Mouse (Mus musculus) liver, postnatal 0 days (tissue): ENCODE data around the gene 1700003F12Rik. TPM values are rescaled to one million over a fixed set of nuclear protein-coding genes. Genes with fewer than 3 reads are reported as not detected.
A peak's percentile ranks its signal among the peaks of the same experiment; 100 is the strongest.

Experiments
- ATAC-seq: fragments of 200-750 bp; cut with Nextera tagmentation; 2 replicates; pipeline ENCODE4 v1.8.0; 2017; ENCODE audit warnings: mild to moderate bottlenecking, moderate library complexity
- DNase-seq: peaks from one replicate; pipeline ENCODE4 v3.0.0-alpha.2; 2016
- H3K27ac ChIP-seq: fragments of 300-500 bp; sonication (generic); 2 replicates; pipeline ENCODE4 v1.5.1; 2014; ENCODE audit warnings: antibody characterized with exemption, moderate library complexity, mild to moderate bottlenecking, low read depth
- H3K27me3 ChIP-seq: fragments of 300-500 bp; sonication (generic); 2 replicates; pipeline ENCODE4 v1.6.1; 2014; ENCODE audit warnings: low read length, control low read depth, mixed read lengths; ENCODE audit not compliant: insufficient read depth
- H3K36me3 ChIP-seq: fragments of 300-500 bp; sonication (generic); replicated peaks from 2 replicates; pipeline ENCODE4 v1.6.1; 2014; ENCODE audit warnings: mild to moderate bottlenecking, control low read depth, low read length, moderate library complexity, mixed read lengths; ENCODE audit not compliant: insufficient read depth
- H3K4me1 ChIP-seq: fragments of 300-500 bp; sonication (generic); 2 replicates; pipeline ENCODE4 v1.6.1; 2014; ENCODE audit warnings: antibody characterized with exemption, mild to moderate bottlenecking, control low read depth; ENCODE audit not compliant: insufficient read depth
- H3K4me2 ChIP-seq: fragments of 300-500 bp; sonication (generic); 2 replicates; pipeline ENCODE4 v1.6.1; 2014; ENCODE audit warnings: low read depth, mild to moderate bottlenecking, low read length, moderate library complexity, mixed read lengths
- H3K4me3 ChIP-seq: fragments of 300-500 bp; sonication (generic); 2 replicates; pipeline ENCODE4 v1.5.1; 2014; ENCODE audit warnings: low read depth, low read length
- H3K9ac ChIP-seq: fragments of 300-500 bp; sonication (generic); replicated peaks from 2 replicates; pipeline ENCODE4 v1.6.1; 2014; ENCODE audit warnings: mild to moderate bottlenecking, moderate library complexity
- H3K9me3 ChIP-seq: fragments of 300-500 bp; sonication (generic); 2 replicates; pipeline ENCODE4 v1.6.1; 2016; ENCODE audit warnings: mild to moderate bottlenecking, control low read depth, low read length, mixed read lengths
- CTCF ChIP-seq: sonication (generic); IDR thresholded peaks from 2 replicates; pipeline ENCODE4 v1.5.1; 2016; ENCODE audit warnings: antibody characterized with exemption, low read depth
- EP300 ChIP-seq: IDR thresholded peaks from 2 replicates; pipeline ENCODE4 v1.6.1; 2016; ENCODE audit warnings: antibody characterized with exemption, low read depth, mild to moderate bottlenecking
- WGBS: fragments of 180-500 bp; shearing (Covaris S2); extraction: QIAGEN DNeasy Blood & Tissue Kit; methylation state at CpG from one replicate; pipeline ENCODE4 v1.1.7; 2014; ENCODE audit not compliant: insufficient replicate concordance; 5-methylcytosine and 5-hydroxymethylcytosine counted together
- polyA plus RNA-seq: library from polyadenylated mRNA; unstranded; fragments of >200 nt; fragmentation: Nextera tagmentation; extraction: Ambion mirVana; gene quantifications from 2 replicates; pipeline ENCODE4 v1.2.1, GENCODE M21; 2015

Gene 1700003F12Rik
- polyA plus RNA-seq, 1 experiment from 2014 or later, result 3.1 TPM

DNA sequence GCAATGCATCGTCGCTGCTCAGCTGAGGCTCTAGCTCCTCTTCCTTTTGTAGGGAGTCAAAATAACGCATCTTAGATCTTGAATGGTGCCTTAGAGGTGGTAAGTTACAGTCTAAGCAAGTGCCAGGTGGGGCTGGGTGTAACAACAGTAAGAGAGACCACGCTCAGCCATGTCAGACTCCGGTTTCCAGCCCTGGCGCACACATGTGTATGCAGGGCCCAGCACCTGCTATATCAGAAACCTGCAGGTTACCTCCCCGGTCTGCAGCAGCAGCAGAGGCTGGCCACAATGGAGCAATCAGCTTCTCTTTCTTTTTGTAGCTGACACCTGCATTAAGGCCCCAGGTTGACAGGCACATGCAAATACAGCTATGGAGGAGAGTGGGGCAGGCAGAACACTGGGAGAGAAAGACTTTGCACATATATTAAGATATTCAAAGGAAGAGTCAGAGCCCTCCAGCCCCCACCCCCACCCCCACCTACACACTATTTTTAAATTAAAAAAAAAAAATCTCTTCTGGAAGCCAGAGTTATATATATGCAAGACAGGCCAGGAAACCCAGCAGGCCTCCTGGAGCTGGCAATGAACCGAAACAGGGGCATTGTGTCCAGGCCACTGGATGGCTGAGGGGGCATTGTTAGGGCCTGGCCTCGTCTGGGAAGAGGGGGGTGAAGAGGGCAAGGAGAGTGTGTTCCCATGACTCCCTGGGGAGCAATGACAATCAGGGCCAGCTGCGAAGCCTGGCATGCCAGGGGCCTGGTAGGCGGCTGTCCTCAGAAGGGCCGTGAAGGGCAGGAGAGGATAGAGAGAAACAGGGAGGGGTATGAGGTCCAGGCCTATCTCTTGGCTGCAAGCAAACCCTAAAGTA lies 30.2 kb downstream of the 1700003F12Rik start:
- no peak overlapping the region for H3K4me3 ChIP-seq
- no peaks in the 10 kb centered on the region for H3K27me3 ChIP-seq
- no peak overlapping the region for H3K4me2 ChIP-seq
- no peaks in the 10 kb centered on the region for H3K4me1 ChIP-seq
- WGBS, result 71% methylated on average over 12 of the region's 12 CpGs
- no peaks in the 10 kb centered on the region for H3K9me3 ChIP-seq
- H3K27ac ChIP-seq, result no peak overlapping the region
- no peaks in the 10 kb centered on the region for H3K36me3 ChIP-seq
- DNase-seq, result no peak
- H3K9ac ChIP-seq, result no peak overlapping the region
- TF ChIP-seq EP300, result no peak
- TF ChIP-seq CTCF, result no peak
- ATAC-seq, result no peak

DNA sequence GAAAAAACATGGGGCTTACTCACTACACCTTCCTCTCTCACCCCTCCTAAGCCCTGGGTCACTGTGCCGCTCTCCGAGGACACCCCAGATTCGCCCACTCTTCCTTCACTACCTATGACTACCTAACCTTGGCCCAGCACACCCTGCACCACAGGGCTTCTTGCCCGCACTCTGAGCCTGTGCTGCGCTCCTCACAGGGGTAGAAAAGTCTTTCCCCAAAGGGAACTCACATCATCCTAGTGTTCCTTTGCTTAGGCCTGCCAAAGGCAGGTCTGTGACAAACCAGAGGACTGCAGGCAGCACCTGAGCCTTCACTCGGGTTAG lies 30.8 kb downstream of the 1700003F12Rik start:
- Histone ChIP-seq H3K27ac (no peak overlapping the region), H3K9me3 (no peaks in the 10 kb centered on the region), H3K4me2 (no peak overlapping the region), H3K36me3 (no peaks in the 10 kb centered on the region), H3K4me3 (no peak overlapping the region), H3K4me1 (no peaks in the 10 kb centered on the region), H3K9ac (no peak overlapping the region), H3K27me3 (no peaks in the 10 kb centered on the region)
- 89% methylated on average over 6 of the region's 6 CpGs for WGBS
- no peak for ATAC-seq
- DNase-seq, result no peak
- TF ChIP-seq EP300 (no peak), CTCF (no peak)

DNA sequence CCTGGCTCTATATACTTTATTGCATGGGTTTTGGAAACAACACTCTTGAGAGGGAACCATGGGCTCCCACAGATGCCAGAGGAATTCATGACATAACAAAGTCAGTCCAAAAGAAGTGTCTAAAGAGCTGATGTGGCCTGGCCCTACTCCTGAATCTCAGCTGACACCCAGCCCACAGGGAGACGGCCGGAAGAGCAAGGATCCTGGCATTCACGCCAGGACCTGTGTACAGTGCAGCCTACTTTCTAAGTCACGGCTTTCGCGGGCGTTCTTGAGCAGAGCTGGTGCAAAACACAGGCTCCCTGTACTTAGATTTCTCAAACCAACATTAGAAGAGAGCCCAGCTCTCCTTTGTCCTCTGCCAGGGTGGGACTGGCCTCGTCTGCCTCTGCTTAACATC lies 33.7 kb downstream of the 1700003F12Rik start:
- no peak overlapping the region for H3K4me3 ChIP-seq
- no peaks in the 10 kb centered on the region for H3K9me3 ChIP-seq
- H3K4me1 ChIP-seq, result no peaks in the 10 kb centered on the region
- H3K27me3 ChIP-seq, result no peaks in the 10 kb centered on the region
- ATAC-seq (no peak), DNase-seq (no peak)
- H3K36me3 ChIP-seq, result no peaks in the 10 kb centered on the region
- TF ChIP-seq EP300 (no peak), CTCF (no peak)
- H3K27ac ChIP-seq, result no peak overlapping the region
- H3K4me2 ChIP-seq, result no peak overlapping the region
- H3K9ac ChIP-seq, result no peak overlapping the region
- 82% methylated on average over 8 of the region's 8 CpGs for WGBS

DNA sequence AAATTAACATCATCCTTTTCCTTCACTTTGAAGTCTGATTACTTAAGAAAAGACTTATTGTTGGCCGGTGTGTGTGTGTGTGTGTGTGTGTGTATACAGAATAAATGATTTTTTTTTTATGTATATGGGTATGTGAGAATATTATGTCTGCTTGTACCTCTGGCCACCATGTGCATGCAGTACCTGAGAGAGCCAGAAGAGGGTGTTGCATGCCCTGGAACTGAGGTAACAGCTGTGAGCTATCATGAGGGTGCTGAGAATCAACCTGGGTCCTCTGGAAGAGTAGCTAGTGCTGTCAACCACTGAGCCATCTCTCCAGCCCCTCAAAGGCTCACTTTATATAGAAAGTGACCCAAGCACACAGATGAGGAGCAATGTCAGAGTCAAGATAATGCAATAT lies 34.5 kb downstream of the 1700003F12Rik start:
- Histone ChIP-seq H3K9ac (no peak overlapping the region), H3K4me2 (no peak overlapping the region), H3K9me3 (no peaks in the 10 kb centered on the region), H3K27me3 (no peaks in the 10 kb centered on the region), H3K4me3 (no peak overlapping the region), H3K36me3 (peaks cover 2% of the 10 kb centered on the region; the same call in 1 of the 2 replicates), H3K27ac (no peak overlapping the region), H3K4me1 (no peaks in the 10 kb centered on the region)
- DNase-seq, result no peak
- TF ChIP-seq CTCF (peak; percentile 53), EP300 (no peak)
- no peak for ATAC-seq
- WGBS, result 93% methylated on average over 1 of the region's 1 CpGs

DNA sequence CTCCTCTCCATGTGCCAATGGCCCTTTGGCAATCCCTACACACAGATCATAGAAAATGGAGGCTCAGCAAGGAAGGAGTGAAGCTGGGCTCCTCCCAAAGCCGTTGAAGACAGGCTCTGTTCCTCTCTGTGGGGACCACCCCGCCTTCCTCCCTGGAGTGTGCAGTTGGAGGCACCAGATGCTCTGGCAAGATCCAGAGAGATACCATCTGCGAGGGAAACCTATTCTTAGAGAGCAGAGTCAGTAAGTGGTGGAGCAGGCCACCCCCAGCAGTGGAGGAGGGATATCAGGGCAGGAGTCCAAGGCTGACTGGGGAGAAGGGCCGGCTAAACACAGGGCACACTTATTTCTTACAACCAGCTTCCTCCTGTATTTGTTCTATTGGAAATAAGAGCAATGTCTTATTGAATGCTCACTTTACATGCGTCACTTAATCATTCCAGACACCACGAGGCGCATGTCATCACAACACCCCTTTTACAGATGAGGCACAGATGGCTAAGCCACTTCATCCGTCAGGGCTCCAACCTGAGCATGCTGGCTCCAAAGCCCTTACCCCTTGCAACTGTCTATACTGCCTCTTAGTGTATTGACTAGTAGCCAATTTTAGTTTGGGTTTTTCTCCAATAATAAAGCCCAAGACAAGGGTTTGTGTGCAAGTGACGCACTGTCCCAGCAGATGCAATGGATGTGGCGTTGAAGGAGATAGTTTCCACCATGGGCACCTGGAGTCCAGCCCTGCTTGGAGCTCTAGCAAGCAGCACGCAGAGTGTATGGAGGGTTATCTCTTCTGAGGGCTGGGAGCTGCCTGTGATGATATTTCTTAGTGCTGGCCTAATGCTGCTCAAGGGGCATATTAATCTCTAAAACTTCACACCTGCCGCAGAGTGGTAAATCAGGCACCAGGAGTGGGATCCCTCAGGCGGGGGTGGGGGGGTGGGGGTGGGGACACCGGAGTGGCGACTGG lies 37.3 kb downstream of the 1700003F12Rik start:
- H3K27ac ChIP-seq, result no peak overlapping the region
- H3K4me3 ChIP-seq, result no peak overlapping the region
- peaks cover 23% of the 10 kb centered on the region for H3K36me3 ChIP-seq
- H3K4me1 ChIP-seq, result no peaks in the 10 kb centered on the region
- no peaks in the 10 kb centered on the region for H3K27me3 ChIP-seq
- H3K9ac ChIP-seq, result no peak overlapping the region
- DNase-seq, result no peak
- H3K9me3 ChIP-seq, result no peaks in the 10 kb centered on the region
- no peak overlapping the region for H3K4me2 ChIP-seq
- TF ChIP-seq CTCF, result no peak
- no peak for TF ChIP-seq EP300
- 56% methylated on average over 15 of the region's 15 CpGs for WGBS
- ATAC-seq, result peak; percentile 49

DNA sequence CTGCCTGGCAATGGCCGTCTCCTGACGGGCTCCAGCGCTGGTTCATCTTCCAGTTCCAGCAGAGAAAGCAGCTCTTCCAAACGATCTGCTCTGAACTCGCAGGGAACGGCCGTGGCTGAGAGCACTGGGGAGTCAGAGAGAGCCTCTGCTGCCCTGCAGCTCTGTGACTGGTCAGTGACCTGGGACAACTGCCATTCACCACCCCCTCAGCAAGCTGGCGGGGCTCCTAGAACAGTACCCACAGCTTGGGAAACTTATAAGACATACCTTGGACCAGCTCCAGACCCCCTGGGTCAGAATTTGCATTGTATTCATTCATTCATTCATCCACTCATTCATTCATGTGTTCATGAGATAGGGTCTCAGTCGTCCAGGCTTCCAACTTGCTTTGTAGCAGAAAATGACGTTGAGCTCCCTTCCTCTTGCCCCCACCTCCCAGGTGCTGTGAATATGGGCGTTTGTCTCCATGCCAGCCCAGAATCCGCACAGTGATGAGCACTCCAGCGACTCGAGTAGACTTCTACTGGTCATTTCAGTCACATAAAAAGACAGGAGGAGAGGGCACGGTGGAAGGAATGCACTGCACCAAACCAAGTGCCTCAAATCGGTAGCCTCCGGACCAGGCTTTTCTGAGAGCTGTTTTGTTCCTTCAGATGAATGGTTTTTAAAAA lies 38.2 kb downstream of the 1700003F12Rik start:
- H3K27ac ChIP-seq, result no peak overlapping the region
- no peak for DNase-seq
- no peaks in the 10 kb centered on the region for H3K27me3 ChIP-seq
- H3K36me3 ChIP-seq, result peaks cover 23% of the 10 kb centered on the region
- no peak for TF ChIP-seq EP300
- no peak for TF ChIP-seq CTCF
- ATAC-seq, result no peak
- H3K9me3 ChIP-seq, result no peaks in the 10 kb centered on the region
- H3K4me3 ChIP-seq, result no peak overlapping the region
- 67% methylated on average over 17 of the region's 17 CpGs for WGBS
- no peaks in the 10 kb centered on the region for H3K4me1 ChIP-seq
- no peak overlapping the region for H3K4me2 ChIP-seq
- H3K9ac ChIP-seq, result no peak overlapping the region
